Mouse (Mus musculus): Measurements from ENCODE around the gene Smad3. TPM values are rescaled to one million over a fixed set of nuclear protein-coding genes. Genes with fewer than 3 reads are reported as not detected.
A peak's percentile ranks its signal among the peaks of the same experiment; 100 is the strongest.

The Smad3 gene
- polyA plus RNA-seq, 1 experiment, result 6.3 TPM

- H3K36me3 ChIP-seq (ENCODE audit: control insufficient read depth, insufficient read depth), result peaks cover 4% of the 10 kb centered on the region
- no peak for TF ChIP-seq CEBPB (IDR thresholded peaks at IDR 0.05; ENCODE audit: low read depth)
- TF ChIP-seq MAX (IDR thresholded peaks at IDR 0.05), result no peak
- no peak for TF ChIP-seq MYOD1 (IDR thresholded peaks at IDR 0.05; ENCODE audit: control insufficient read depth, insufficient read length, low read depth)
- no peak for TF ChIP-seq FOSL1 (IDR thresholded peaks at IDR 0.05; ENCODE audit: insufficient read depth, low read length, poor library complexity, severe bottlenecking)
- no peak for TF ChIP-seq MYOG (IDR thresholded peaks at IDR 0.05; ENCODE audit: control insufficient read depth, extremely low read depth, insufficient read length)
- no peak for TF ChIP-seq CTCF (IDR thresholded peaks at IDR 0.05; ENCODE audit: control insufficient read depth, insufficient read depth, insufficient read length)
- TF ChIP-seq USF1 (IDR thresholded peaks at IDR 0.05; ENCODE audit: low read depth), result no peak
- H3ac ChIP-seq (ENCODE audit: control insufficient read depth, insufficient read length, low read depth), result no peak overlapping the region
- no peak overlapping the region for H3K4me3 ChIP-seq (ENCODE audit: insufficient read depth, poor library complexity, severe bottlenecking)
- peaks cover 22% of the 10 kb centered on the region for H3K79me2 ChIP-seq (ENCODE audit: control insufficient read depth, insufficient read depth)
- no peaks in the 10 kb centered on the region for H3K79me3 ChIP-seq (ENCODE audit: low read depth)
- H3K27me3 ChIP-seq (ENCODE audit: control insufficient read depth, insufficient read depth, insufficient read length), result no peaks in the 10 kb centered on the region
Measured at GRCm38 (mm10) chr9:63709266-63709665, 48.5 kb downstream of the Smad3 start.

GRCm38 (mm10) chr9:63707816-63708588, 49.8 kb downstream of the Smad3 start:
- no peak overlapping the region for H3K4me3 ChIP-seq (ENCODE audit: insufficient read depth, poor library complexity, severe bottlenecking)
- H3K27me3 ChIP-seq (ENCODE audit: control insufficient read depth, insufficient read depth, insufficient read length), result no peaks in the 10 kb centered on the region
- H3K79me2 ChIP-seq (ENCODE audit: control insufficient read depth, insufficient read depth), result peaks cover 22% of the 10 kb centered on the region
- no peak overlapping the region for H3ac ChIP-seq (ENCODE audit: control insufficient read depth, insufficient read length, low read depth)
- TF ChIP-seq FOSL1 (IDR thresholded peaks at IDR 0.05; ENCODE audit: insufficient read depth, low read length, poor library complexity, severe bottlenecking), result no peak
- no peak for TF ChIP-seq MYOG (IDR thresholded peaks at IDR 0.05; ENCODE audit: control insufficient read depth, extremely low read depth, insufficient read length)
- TF ChIP-seq MAX (IDR thresholded peaks at IDR 0.05), result no peak
- no peak for TF ChIP-seq CEBPB (IDR thresholded peaks at IDR 0.05; ENCODE audit: low read depth)
- no peak for TF ChIP-seq CTCF (IDR thresholded peaks at IDR 0.05; ENCODE audit: control insufficient read depth, insufficient read depth, insufficient read length)
- no peak for TF ChIP-seq MYOD1 (IDR thresholded peaks at IDR 0.05; ENCODE audit: control insufficient read depth, insufficient read length, low read depth)
- no peak for TF ChIP-seq USF1 (IDR thresholded peaks at IDR 0.05; ENCODE audit: low read depth)
- no peaks in the 10 kb centered on the region for H3K79me3 ChIP-seq (ENCODE audit: low read depth)
- peaks cover 4% of the 10 kb centered on the region for H3K36me3 ChIP-seq (ENCODE audit: control insufficient read depth, insufficient read depth)

- TF ChIP-seq CTCF (IDR thresholded peaks at IDR 0.05; ENCODE audit: control insufficient read depth, insufficient read depth, insufficient read length), result no peak
- TF ChIP-seq MAX (IDR thresholded peaks at IDR 0.05), result peak; percentile 27
- H3K4me3 ChIP-seq (ENCODE audit: insufficient read depth, poor library complexity, severe bottlenecking), result no peak overlapping the region
- H3K36me3 ChIP-seq (ENCODE audit: control insufficient read depth, insufficient read depth), result no peaks in the 10 kb centered on the region
- no peaks in the 10 kb centered on the region for H3K79me3 ChIP-seq (ENCODE audit: low read depth)
- no peaks in the 10 kb centered on the region for H3K27me3 ChIP-seq (ENCODE audit: control insufficient read depth, insufficient read depth, insufficient read length)
- no peak overlapping the region for H3ac ChIP-seq (ENCODE audit: control insufficient read depth, insufficient read length, low read depth)
- H3K79me2 ChIP-seq (ENCODE audit: control insufficient read depth, insufficient read depth), result peaks cover 22% of the 10 kb centered on the region
Measured at GRCm38 (mm10) chr9:63706152-63706733, 51.6 kb downstream of the Smad3 start.

GRCm38 (mm10) chr9:63704979-63705751, 52.6 kb downstream of the Smad3 start:
- TF ChIP-seq CTCF (IDR thresholded peaks at IDR 0.05; ENCODE audit: control insufficient read depth, insufficient read depth, insufficient read length) (no peak), CEBPB (IDR thresholded peaks at IDR 0.05; ENCODE audit: low read depth) (no peak), FOSL1 (IDR thresholded peaks at IDR 0.05; ENCODE audit: insufficient read depth, low read length, poor library complexity, severe bottlenecking) (no peak), MAX (IDR thresholded peaks at IDR 0.05) (no peak), MYOG (IDR thresholded peaks at IDR 0.05; ENCODE audit: control insufficient read depth, extremely low read depth, insufficient read length) (no peak), USF1 (IDR thresholded peaks at IDR 0.05; ENCODE audit: low read depth) (no peak), MYOD1 (IDR thresholded peaks at IDR 0.05; ENCODE audit: control insufficient read depth, insufficient read length, low read depth) (no peak)
- H3K79me3 ChIP-seq (ENCODE audit: low read depth), result no peaks in the 10 kb centered on the region

GRCm38 (mm10) chr9:63704131-63704530, 53.7 kb downstream of the Smad3 start:
- Histone ChIP-seq H3K27me3 (ENCODE audit: control insufficient read depth, insufficient read depth, insufficient read length) (no peaks in the 10 kb centered on the region), H3K79me3 (ENCODE audit: low read depth) (peaks cover 1% of the 10 kb centered on the region), H3K79me2 (ENCODE audit: control insufficient read depth, insufficient read depth) (peaks cover 29% of the 10 kb centered on the region), H3ac (ENCODE audit: control insufficient read depth, insufficient read length, low read depth) (no peak overlapping the region), H3K36me3 (ENCODE audit: control insufficient read depth, insufficient read depth) (no peaks in the 10 kb centered on the region), H3K4me3 (ENCODE audit: insufficient read depth, poor library complexity, severe bottlenecking) (no peak overlapping the region)
- TF ChIP-seq MAX (IDR thresholded peaks at IDR 0.05), result no peak
- TF ChIP-seq FOSL1 (IDR thresholded peaks at IDR 0.05; ENCODE audit: insufficient read depth, low read length, poor library complexity, severe bottlenecking), result no peak

More at GRCm38 (mm10) chr9:63704979-63705751, 52.6 kb downstream of the Smad3 start:
- peaks cover 22% of the 10 kb centered on the region for H3K79me2 ChIP-seq (ENCODE audit: control insufficient read depth, insufficient read depth)
- no peak overlapping the region for H3ac ChIP-seq (ENCODE audit: control insufficient read depth, insufficient read length, low read depth)
- H3K36me3 ChIP-seq (ENCODE audit: control insufficient read depth, insufficient read depth), result no peaks in the 10 kb centered on the region
- H3K4me3 ChIP-seq (ENCODE audit: insufficient read depth, poor library complexity, severe bottlenecking), result no peak overlapping the region
- no peaks in the 10 kb centered on the region for H3K27me3 ChIP-seq (ENCODE audit: control insufficient read depth, insufficient read depth, insufficient read length)
